9 mouse cellular contexts compared by ENCODE assay signal in the genomic region with DNA sequence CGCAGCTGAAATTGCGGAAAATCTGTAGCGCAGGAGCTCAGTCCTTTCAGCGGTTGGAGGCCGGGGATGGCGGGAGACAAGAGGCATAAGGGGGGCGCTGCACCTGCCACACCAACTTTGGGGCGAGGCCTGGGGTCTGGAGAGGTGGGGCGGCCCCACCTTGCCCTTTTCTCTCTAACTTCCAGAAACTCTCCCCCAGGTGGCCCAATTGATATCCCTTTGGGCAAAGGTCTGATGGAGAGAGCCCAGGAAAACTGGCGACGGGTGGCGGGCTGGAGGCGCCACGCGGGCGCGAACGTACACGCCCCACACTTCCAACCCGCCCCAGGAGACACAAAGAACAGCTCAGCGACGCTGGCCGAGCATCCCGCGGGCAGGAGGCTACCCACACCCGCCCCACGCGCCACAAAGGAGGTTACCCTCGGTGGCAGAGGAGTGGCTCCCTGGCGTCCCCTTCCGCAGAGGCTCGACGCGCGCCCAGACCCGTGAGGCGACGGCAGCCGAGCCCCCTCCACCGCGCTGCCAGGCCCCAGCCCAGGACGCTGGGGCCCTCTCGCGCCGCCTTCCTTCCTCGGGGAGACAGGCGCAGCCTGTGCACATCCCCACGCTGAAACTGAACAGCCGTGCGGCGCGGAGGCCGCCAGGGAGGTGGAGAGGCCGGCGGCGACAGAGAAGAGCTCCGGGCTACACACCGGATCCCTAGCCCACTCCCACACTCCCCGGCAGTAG. TPM values are rescaled to one million over a fixed set of nuclear protein-coding genes. Genes with fewer than 3 reads are reported as not detected.
DNase-seq lines count a peak whose midpoint lies in the region; ATAC-seq lines count a peak whose summit lies in the region.
"Had no signal": no experiment of that assay in that cellular context is flagged by ENCODE, and none has a peak within 500 bp of the region (broad histone marks: within the 10 kb centered on the region; RNA-seq: fewer than 3 reads in every experiment).

No protein-coding gene starts in this region.

- H3K4me3 ChIP-seq in embryonic facial prominence, embryonic 11.5 days (ENCODE audit: low read depth, low read length) = peak overlapping the region; percentile 39
- H3K4me3 ChIP-seq in hindbrain, embryonic 13.5 days = peak overlapping the region; percentile 44
- H3K4me3 ChIP-seq in limb, embryonic 15.5 days = peak overlapping the region; percentile 42

- H3K27ac ChIP-seq in embryonic facial prominence, embryonic 11.5 days (replicated peaks; ENCODE audit: low read depth, low read length) = no peak overlapping the region
- peak overlapping the region; percentile 60 for H3K27ac ChIP-seq in hindbrain, embryonic 13.5 days
- no peak overlapping the region for H3K27ac ChIP-seq in limb, embryonic 15.5 days

- peak overlapping the region; percentile 91 for H3K4me2 ChIP-seq in embryonic facial prominence, embryonic 11.5 days (ENCODE audit: low read depth, low read length)
- peak overlapping the region; percentile 84 for H3K4me2 ChIP-seq in hindbrain, embryonic 13.5 days
- H3K4me2 ChIP-seq in limb, embryonic 15.5 days = peak overlapping the region; percentile 88

- H3K27me3 ChIP-seq in embryonic facial prominence, embryonic 11.5 days (ENCODE audit: control insufficient read depth, insufficient read depth, low read length) = peaks cover 26% of the 10 kb centered on the region
- H3K27me3 ChIP-seq in hindbrain, embryonic 13.5 days = peaks cover 28% of the 10 kb centered on the region
- H3K27me3 ChIP-seq in limb, embryonic 15.5 days = peaks cover 37% of the 10 kb centered on the region

- WGBS in embryonic facial prominence, embryonic 11.5 days = 2% methylated on average over 52 of the region's 59 CpGs
- WGBS in hindbrain, embryonic 13.5 days = 1% methylated on average over 59 of the region's 59 CpGs
- WGBS in limb, embryonic 15.5 days = 3% methylated on average over 58 of the region's 59 CpGs

- peak overlapping the region; percentile 66 for H3K9ac ChIP-seq in embryonic facial prominence, embryonic 11.5 days (replicated peaks; ENCODE audit: low read length)
- H3K9ac ChIP-seq in hindbrain, embryonic 13.5 days = peak overlapping the region; percentile 74
- peak overlapping the region; percentile 47 for H3K9ac ChIP-seq in limb, embryonic 15.5 days

- no peaks in the 10 kb centered on the region for H3K36me3 ChIP-seq in embryonic facial prominence, embryonic 11.5 days (replicated peaks; ENCODE audit: control insufficient read depth, insufficient read depth, low read depth, low read length)
- H3K36me3 ChIP-seq in hindbrain, embryonic 13.5 days = no peaks in the 10 kb centered on the region
- no peaks in the 10 kb centered on the region for H3K36me3 ChIP-seq in limb, embryonic 15.5 days

- no peak for ATAC-seq in embryonic facial prominence, embryonic 11.5 days (replicated peaks; ENCODE audit: insufficient number of reproducible peaks, low FRiP score, low TSS enrichment, low read depth)
- peak; percentile 23; the same call in 1 of the 2 replicates for ATAC-seq in hindbrain, embryonic 13.5 days (ENCODE audit: low FRiP score)
- no peak for ATAC-seq in limb, embryonic 15.5 days (ENCODE audit: insufficient number of reproducible peaks, low FRiP score, low TSS enrichment, low read depth)

- peaks cover 6% of the 10 kb centered on the region for H3K4me1 ChIP-seq in embryonic facial prominence, embryonic 11.5 days (ENCODE audit: control insufficient read depth, insufficient read depth, low read length)
- H3K4me1 ChIP-seq in hindbrain, embryonic 13.5 days (replicated peaks) = peaks cover 42% of the 10 kb centered on the region
- H3K4me1 ChIP-seq in limb, embryonic 15.5 days = peaks cover 24% of the 10 kb centered on the region

- no peaks in the 10 kb centered on the region for H3K9me3 ChIP-seq in embryonic facial prominence, embryonic 11.5 days (replicated peaks; ENCODE audit: control insufficient read depth, low read length)
- no peaks in the 10 kb centered on the region for H3K9me3 ChIP-seq in hindbrain, embryonic 13.5 days
- no peaks in the 10 kb centered on the region for H3K9me3 ChIP-seq in limb, embryonic 15.5 days
- H3K9me3 ChIP-seq: G1E had no signal

- DNase-seq in heart, adult 11 months = peak; percentile 88
- DNase-seq in heart, adult 9 months (ENCODE audit: low spot score in 2 of 2) = no peak
- peak; percentile 62 for DNase-seq in T-cell, adult 2 months (ENCODE audit: low spot score)
- DNase-seq in embryonic facial prominence, embryonic 11.5 days (ENCODE audit: low spot score) = peak; percentile 35
- DNase-seq in neural tube, embryonic 10.5 days (ENCODE audit: extremely low spot score, low spot score) = peak; percentile 49
- DNase-seq in adipocyte (ENCODE audit: low spot score) = no peak

RNA-seq across cellular contexts. Expression of a gene that starts 37.5 kb away (rescaled TPM):
- 54.1 and 59.0 TPM in 2 replicates for polyA plus RNA-seq in embryonic facial prominence, embryonic 11.5 days (2014; fragmentation: Nextera tagmentation; extraction: Ambion mirVana)
- 101 and 104 TPM in 2 replicates for polyA plus RNA-seq in hindbrain, embryonic 13.5 days (2015; fragmentation: Nextera tagmentation; extraction: Ambion mirVana)
- 42.1 and 46.0 TPM in 2 replicates for polyA plus RNA-seq in limb, embryonic 15.5 days (2015; fragmentation: Nextera tagmentation; extraction: Ambion mirVana)

Comparison
In these comparisons a context has a peak if more than half of its experiments do, and no peak if none do; other contexts are left out.
1. DNase-seq: peak in heart, adult 11 months (single experiment), T-cell, adult 2 months (single experiment), embryonic facial prominence, embryonic 11.5 days (single experiment) and neural tube, embryonic 10.5 days (single experiment); none in heart, adult 9 months (0 of 2) and adipocyte (single experiment).
2. Peak in every context shown above with its lines, with median percentiles within 50 percentile points of each other: H3K4me2 ChIP-seq, H3K4me3 ChIP-seq and H3K9ac ChIP-seq.